Mouse (Mus musculus) cerebellum, adult 11-12 months (tissue): ENCODE results near the gene Lrrc45.
"Not testable (repeated sequence)": the region's sequence is repeated elsewhere in the genome, so short reads cannot be mapped to it uniquely, and the experiment has no call there.

Experiments
- DNase-seq: peaks from one replicate; pipeline ENCODE4 v3.0.0; 2022

Gene Lrrc45

GRCm38 (mm10) chr11:120713580-120714518 lies at the start of gene Lrrc45, which contains the start of gene Cenpx:
TSS of gene Lrrc45 (plus strand) at chr11:120713925.
TSS of gene Cenpx (minus strand) at chr11:120713738.
- peak; percentile 97 for DNase-seq

- DNase-seq: no peak
Measured at GRCm38 (mm10) chr11:120665406-120665805, 48.3 kb upstream of the Lrrc45 start.

- no peak for DNase-seq
Measured at GRCm38 (mm10) chr11:120666617-120667016, 47.1 kb upstream of the Lrrc45 start.

GRCm38 (mm10) chr11:120672687-120673593 lies 40.8 kb upstream of the Lrrc45 start, which contains the start of gene Aspscr1:
TSS of gene Aspscr1 (plus strand) at chr11:120672973.
- peak; percentile 91 for DNase-seq

- DNase-seq: no peak
Measured at GRCm38 (mm10) chr11:120673594-120674122, 40.1 kb upstream of the Lrrc45 start.

- not testable (repeated sequence) for DNase-seq
Measured at GRCm38 (mm10) chr11:120675875-120676274, 37.9 kb upstream of the Lrrc45 start.

GRCm38 (mm10) chr11:120676951-120677350 lies 36.8 kb upstream of the Lrrc45 start:
- DNase-seq: no peak

GRCm38 (mm10) chr11:120679909-120680308 lies 33.8 kb upstream of the Lrrc45 start:
- DNase-seq: no peak

GRCm38 (mm10) chr11:120682683-120683082 lies 31.0 kb upstream of the Lrrc45 start:
- DNase-seq: no peak

GRCm38 (mm10) chr11:120683536-120683935 lies 30.2 kb upstream of the Lrrc45 start:
- DNase-seq: no peak

- no peak for DNase-seq
Measured at GRCm38 (mm10) chr11:120684086-120684485, 29.6 kb upstream of the Lrrc45 start.

GRCm38 (mm10) chr11:120684660-120685059 lies 29.1 kb upstream of the Lrrc45 start:
- no peak for DNase-seq

GRCm38 (mm10) chr11:120686650-120687272 lies 27.0 kb upstream of the Lrrc45 start:
- DNase-seq: no peak

- DNase-seq: no peak
Measured at GRCm38 (mm10) chr11:120689365-120689764, 24.4 kb upstream of the Lrrc45 start.

GRCm38 (mm10) chr11:120692471-120693011 lies 21.2 kb upstream of the Lrrc45 start:
- no peak for DNase-seq

- DNase-seq: no peak
Measured at GRCm38 (mm10) chr11:120693461-120693860, 20.3 kb upstream of the Lrrc45 start.

GRCm38 (mm10) chr11:120695184-120695583 lies 18.5 kb upstream of the Lrrc45 start:
- DNase-seq: no peak

GRCm38 (mm10) chr11:120695641-120696040 lies 18.1 kb upstream of the Lrrc45 start:
- DNase-seq: no peak

- no peak for DNase-seq
Measured at GRCm38 (mm10) chr11:120696568-120696967, 17.2 kb upstream of the Lrrc45 start.

GRCm38 (mm10) chr11:120697741-120698140 lies 16.0 kb upstream of the Lrrc45 start:
- DNase-seq: no peak

- no peak for DNase-seq
Measured at GRCm38 (mm10) chr11:120703696-120704454, 9.8 kb upstream of the Lrrc45 start.
